Mouse (Mus musculus) C2C12 (cell line): ENCODE data around the gene Gpm6b. TPM values are rescaled to one million over a fixed set of nuclear protein-coding genes. Genes with fewer than 3 reads are reported as not detected.

Experiments used
- H3K27me3 ChIP-seq: one replicate; pipeline ENCODE4 v1.6.1; 2011; ENCODE audit not compliant: control insufficient read depth, insufficient read depth, insufficient read length
- H3K36me3 ChIP-seq: one replicate; pipeline ENCODE4 v1.6.1; 2011; ENCODE audit not compliant: control insufficient read depth, insufficient read depth
- H3K4me3 ChIP-seq: one replicate; pipeline ENCODE4 v1.5.1; 2011; ENCODE audit warnings: mild to moderate bottlenecking, control low read depth; ENCODE audit not compliant: poor library complexity, insufficient read depth, severe bottlenecking
- H3K79me2 ChIP-seq: one replicate; pipeline ENCODE4 v1.6.1; 2011; ENCODE audit not compliant: control insufficient read depth, insufficient read depth
- H3K79me3 ChIP-seq: one replicate; pipeline ENCODE4 v1.6.1; 2011; ENCODE audit warnings: low read depth, control low read depth
- H3ac ChIP-seq: one replicate; pipeline ENCODE3; 2011; ENCODE audit warnings: low read depth; ENCODE audit not compliant: control insufficient read depth, insufficient read length
- CEBPB ChIP-seq: IDR thresholded peaks from one replicate; pipeline ENCODE4 v1.6.1; 2011; ENCODE audit warnings: low read depth, mild to moderate bottlenecking, control low read depth, moderate library complexity
- CTCF ChIP-seq: IDR thresholded peaks from one replicate; pipeline ENCODE4 v1.5.1; 2011; ENCODE audit not compliant: control insufficient read depth, insufficient read depth, insufficient read length
- FOSL1 ChIP-seq: IDR thresholded peaks from one replicate; pipeline ENCODE4 v1.8.0; 2011; ENCODE audit warnings: mild to moderate bottlenecking, low read length; ENCODE audit not compliant: poor library complexity, insufficient read depth, severe bottlenecking
- MAX ChIP-seq: IDR thresholded peaks from one replicate; pipeline ENCODE4 v1.6.1; 2011; ENCODE audit warnings: mild to moderate bottlenecking, control low read depth
- MYOD1 ChIP-seq: IDR thresholded peaks from one replicate; pipeline ENCODE4 v1.6.1; 2011; ENCODE audit warnings: low read depth; ENCODE audit not compliant: control insufficient read depth, insufficient read length
- MYOG ChIP-seq: IDR thresholded peaks from one replicate; pipeline ENCODE4 v1.6.1; 2011; ENCODE audit not compliant: control insufficient read depth, insufficient read length; ENCODE audit errors: extremely low read depth
- USF1 ChIP-seq: IDR thresholded peaks from one replicate; pipeline ENCODE4 v1.6.1; 2011; ENCODE audit warnings: low read depth, mild to moderate bottlenecking, control low read depth, moderate library complexity
- polyA plus RNA-seq: library from polyadenylated mRNA; unstranded; fragments of >200 nt; fragmentation: generic; extraction: Trizol; gene quantifications from one replicate; pipeline ENCODE4 v1.2.1, GENCODE M21; 2012; ENCODE audit warnings: missing spikeins

Gene Gpm6b
- polyA plus RNA-seq, 1 experiment = 0.73 TPM

DNA sequence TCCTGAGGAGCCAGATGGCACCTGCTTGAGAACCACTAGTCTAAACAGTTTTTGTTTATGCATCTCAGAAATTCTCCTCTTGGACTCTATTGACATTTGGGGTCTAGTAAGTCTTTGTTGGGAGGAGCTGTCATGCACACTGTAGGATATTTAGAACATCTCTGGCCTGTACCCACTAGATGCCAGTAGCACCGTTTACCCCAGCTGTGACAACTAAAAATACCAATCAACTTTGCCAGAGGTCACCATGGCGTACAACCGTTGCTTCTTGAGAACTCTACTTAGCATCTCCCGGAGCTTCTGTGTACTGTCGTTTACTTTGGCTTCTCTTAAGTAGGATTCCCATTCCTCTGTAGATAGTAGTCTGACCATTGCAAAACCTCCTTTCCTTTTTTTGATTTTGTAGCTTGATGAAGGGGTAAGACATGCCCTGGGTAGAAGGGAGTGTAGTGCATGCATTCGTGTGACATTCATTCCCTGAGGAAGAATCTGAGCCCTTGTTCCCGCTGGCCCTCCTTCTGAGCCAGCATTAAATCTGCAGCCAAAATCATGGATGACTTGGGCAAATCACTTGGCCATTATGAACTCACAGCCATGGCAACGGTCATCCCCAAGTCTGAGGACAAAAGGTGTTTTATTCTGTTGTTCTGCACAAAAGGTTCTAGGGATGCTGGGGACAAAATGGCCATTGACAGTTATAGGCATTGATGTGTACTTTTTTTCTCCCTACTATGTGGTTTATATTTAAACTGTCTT, 126.9 kb downstream of the Gpm6b start:
- TF ChIP-seq CEBPB = no peak
- no peak overlapping the region for H3ac ChIP-seq
- no peak overlapping the region for H3K4me3 ChIP-seq
- H3K79me2 ChIP-seq = no peaks in the 10 kb centered on the region
- H3K79me3 ChIP-seq = no peaks in the 10 kb centered on the region
- H3K27me3 ChIP-seq = no peaks in the 10 kb centered on the region
- no peaks in the 10 kb centered on the region for H3K36me3 ChIP-seq

- Histone ChIP-seq H3K4me3 (no peak overlapping the region), H3K27me3 (no peaks in the 10 kb centered on the region), H3K79me3 (no peaks in the 10 kb centered on the region), H3K36me3 (no peaks in the 10 kb centered on the region), H3K79me2 (no peaks in the 10 kb centered on the region), H3ac (no peak overlapping the region)
- TF ChIP-seq MAX (no peak), MYOD1 (no peak), CEBPB (no peak), MYOG (no peak), CTCF (no peak)
These were observed 138.1 kb downstream of the Gpm6b start for GRCm38 (mm10) chrX:166376681-166377328.

- no peaks in the 10 kb centered on the region for H3K79me3 ChIP-seq
- TF ChIP-seq MYOG = no peak
- TF ChIP-seq MAX = no peak
- no peaks in the 10 kb centered on the region for H3K79me2 ChIP-seq
- no peak overlapping the region for H3ac ChIP-seq
- no peaks in the 10 kb centered on the region for H3K36me3 ChIP-seq
- H3K27me3 ChIP-seq = no peaks in the 10 kb centered on the region
- no peak overlapping the region for H3K4me3 ChIP-seq
These were observed 139.9 kb downstream of the Gpm6b start for GRCm38 (mm10) chrX:166378652-166379051.

DNA sequence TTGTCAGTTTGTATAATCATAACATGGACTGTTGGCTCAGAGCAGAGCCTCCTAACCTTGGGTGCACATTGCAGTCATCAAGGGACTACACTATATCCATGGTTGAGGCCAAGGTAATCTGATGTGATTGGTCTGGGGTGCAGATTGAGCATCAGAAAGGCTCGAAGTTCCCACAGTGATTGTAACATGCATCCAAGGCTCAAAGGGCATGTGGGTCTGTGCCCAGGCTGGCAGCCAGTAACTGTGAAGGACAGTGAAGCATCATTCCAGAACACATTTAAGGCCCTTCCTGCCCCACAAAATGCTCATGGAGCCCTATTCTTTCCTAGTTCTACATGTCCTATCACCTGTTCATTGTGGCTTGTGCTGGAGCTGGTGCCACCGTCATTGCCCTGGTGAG, 144.9 kb downstream of the Gpm6b start:
- Histone ChIP-seq H3K79me2 (no peaks in the 10 kb centered on the region), H3K27me3 (no peaks in the 10 kb centered on the region)
- TF ChIP-seq CTCF = no peak
- TF ChIP-seq MYOG = no peak

DNA sequence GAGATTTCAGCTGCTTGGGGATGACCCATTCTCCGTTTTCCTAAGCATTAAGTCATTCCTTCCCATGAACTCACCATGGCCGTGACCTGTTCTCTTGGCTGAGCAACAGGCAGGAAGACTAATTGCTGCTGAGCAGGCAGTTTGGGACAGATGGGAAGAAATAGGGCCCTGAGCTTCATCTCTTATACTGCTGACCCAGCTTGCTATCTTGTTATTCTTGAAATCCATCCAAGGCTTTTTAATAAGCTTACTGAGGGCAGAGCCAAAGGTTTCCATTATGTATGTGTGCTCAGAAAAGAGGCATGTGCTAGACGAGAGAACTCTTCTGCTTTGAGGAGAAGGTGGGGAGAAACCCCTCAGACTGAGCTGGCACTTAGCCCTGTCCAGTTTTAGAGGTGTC, 146.2 kb downstream of the Gpm6b start:
- no peak for TF ChIP-seq MYOD1
- no peak for TF ChIP-seq CTCF
- no peak for TF ChIP-seq MAX
- Histone ChIP-seq H3K79me3 (no peaks in the 10 kb centered on the region), H3K79me2 (no peaks in the 10 kb centered on the region), H3ac (no peak overlapping the region), H3K36me3 (no peaks in the 10 kb centered on the region), H3K4me3 (no peak overlapping the region), H3K27me3 (no peaks in the 10 kb centered on the region)

More for the DNA sequence above, 144.9 kb downstream of the Gpm6b start:
- Histone ChIP-seq H3K4me3 (no peak overlapping the region), H3K36me3 (no peaks in the 10 kb centered on the region), H3ac (no peak overlapping the region), H3K79me3 (no peaks in the 10 kb centered on the region)

DNA sequence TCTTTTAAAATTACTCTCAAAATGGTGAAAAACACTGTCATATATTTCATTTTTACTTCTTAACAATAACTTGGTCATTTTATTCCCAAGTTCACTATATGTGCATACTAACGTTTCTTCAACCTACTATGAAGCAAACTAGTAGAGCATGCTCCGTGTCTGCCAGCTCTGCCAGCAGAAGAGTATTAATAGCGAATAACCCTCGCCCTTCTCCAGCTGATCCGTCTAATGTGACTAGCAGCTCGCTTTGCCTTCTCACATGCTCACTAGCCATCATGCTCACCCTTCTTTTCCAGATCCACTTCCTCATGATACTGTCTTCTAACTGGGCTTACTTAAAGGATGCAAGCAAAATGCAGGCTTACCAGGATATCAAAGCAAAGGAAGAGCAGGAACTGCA, 147.9 kb downstream of the Gpm6b start:
- Histone ChIP-seq H3K79me2 (no peaks in the 10 kb centered on the region), H3ac (no peak overlapping the region)
- TF ChIP-seq MAX (no peak), MYOG (no peak), MYOD1 (no peak), FOSL1 (no peak), USF1 (no peak), CTCF (no peak), CEBPB (no peak)

More for the DNA sequence above, 147.9 kb downstream of the Gpm6b start:
- H3K4me3 ChIP-seq = no peak overlapping the region
- H3K79me3 ChIP-seq = no peaks in the 10 kb centered on the region
- H3K36me3 ChIP-seq = no peaks in the 10 kb centered on the region
- H3K27me3 ChIP-seq = no peaks in the 10 kb centered on the region
